Mouse (Mus musculus) liver, embryonic 15.5 days (tissue): ENCODE results near the gene Gm21987. TPM values are rescaled to one million over a fixed set of nuclear protein-coding genes. Genes with fewer than 3 reads are reported as not detected.

Experiments
- ATAC-seq: fragments of 200-750 bp; cut with Nextera tagmentation; 2 replicates; pipeline ENCODE4 v1.8.0; 2017; ENCODE audit warnings: moderate number of reproducible peaks, mild to moderate bottlenecking, moderate library complexity; ENCODE audit not compliant: insufficient read depth
- H3K27ac ChIP-seq: fragments of 300-500 bp; sonication (generic); replicated peaks from 2 replicates; pipeline ENCODE4 v1.5.1; 2015; ENCODE audit warnings: mild to moderate bottlenecking, inconsistent platforms
- H3K27me3 ChIP-seq: fragments of 300-500 bp; sonication (generic); 2 replicates; pipeline ENCODE4 v1.6.1; 2015; ENCODE audit warnings: mild to moderate bottlenecking, inconsistent platforms
- H3K36me3 ChIP-seq: fragments of 300-500 bp; sonication (generic); replicated peaks from 2 replicates; pipeline ENCODE4 v1.6.1; 2015; ENCODE audit warnings: moderate library complexity, mild to moderate bottlenecking, inconsistent platforms
- H3K4me1 ChIP-seq: fragments of 300-500 bp; sonication (generic); replicated peaks from 2 replicates; pipeline ENCODE4 v1.6.1; 2015; ENCODE audit warnings: inconsistent platforms
- H3K4me2 ChIP-seq: fragments of 300-500 bp; sonication (generic); 2 replicates; pipeline ENCODE4 v1.6.1; 2015; ENCODE audit warnings: moderate library complexity, mild to moderate bottlenecking, inconsistent platforms
- H3K4me3 ChIP-seq: fragments of 300-500 bp; sonication (generic); replicated peaks from 2 replicates; pipeline ENCODE4 v1.5.1; 2015; ENCODE audit warnings: mild to moderate bottlenecking, inconsistent platforms
- H3K9ac ChIP-seq: fragments of 300-500 bp; sonication (generic); 2 replicates; pipeline ENCODE4 v1.6.1; 2015; ENCODE audit warnings: moderate library complexity, mild to moderate bottlenecking, inconsistent platforms
- H3K9me3 ChIP-seq: fragments of 300-500 bp; sonication (generic); replicated peaks from 2 replicates; pipeline ENCODE4 v1.6.1; 2016; ENCODE audit warnings: inconsistent platforms
- WGBS: fragments of 180-500 bp; shearing (Covaris S2); methylation state at CpG from one replicate; pipeline ENCODE4 v1.1.7; 2015; ENCODE audit warnings: mixed read lengths; ENCODE audit not compliant: insufficient replicate concordance; 5-methylcytosine and 5-hydroxymethylcytosine counted together
- polyA plus RNA-seq: library from polyadenylated mRNA; unstranded; fragments of >200 nt; fragmentation: Nextera tagmentation; extraction: Ambion mirVana; gene quantifications from 2 replicates; pipeline ENCODE4 v1.2.1, GENCODE M21; 2015

The Gm21987 gene
- polyA plus RNA-seq, 1 experiment from 2014 or later: not detected

DNA sequence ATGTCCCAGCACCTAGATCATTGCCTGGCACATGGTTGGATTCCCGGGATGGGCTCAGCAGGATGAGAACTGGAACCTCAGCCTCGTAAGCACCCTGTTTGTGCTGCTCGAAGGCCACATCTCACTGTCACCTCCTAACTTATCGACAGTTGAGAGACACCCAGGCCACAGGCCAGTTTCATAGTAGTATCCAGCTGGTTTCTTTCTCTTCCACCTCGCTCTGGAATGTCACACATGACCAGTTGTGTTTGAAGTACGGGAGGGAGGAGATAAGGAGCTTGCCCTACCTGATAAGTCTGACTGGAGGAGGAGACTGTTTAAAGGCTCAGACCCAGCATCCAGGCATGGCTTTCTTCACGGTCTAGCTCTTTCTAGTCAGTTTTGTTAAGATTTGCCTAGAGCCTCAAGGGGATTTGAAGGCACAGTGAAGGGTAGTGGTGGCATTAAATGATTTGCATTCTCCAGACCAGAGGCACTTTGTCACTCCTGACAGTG lies 3.6 kb downstream of the Gm21987 start:
- peak overlapping the region; percentile 15 for H3K4me3 ChIP-seq
- no peaks in the 10 kb centered on the region for H3K9me3 ChIP-seq
- peak; percentile 55 for ATAC-seq
- peaks cover 56% of the 10 kb centered on the region for H3K4me1 ChIP-seq
- H3K4me2 ChIP-seq: peak overlapping the region; percentile 75
- 26% methylated on average over 7 of the region's 7 CpGs for WGBS
- peaks cover 48% of the 10 kb centered on the region for H3K36me3 ChIP-seq
- H3K27me3 ChIP-seq: no peaks in the 10 kb centered on the region
- H3K27ac ChIP-seq: peak overlapping the region; percentile 77
- H3K9ac ChIP-seq: peak overlapping the region; percentile 16

DNA sequence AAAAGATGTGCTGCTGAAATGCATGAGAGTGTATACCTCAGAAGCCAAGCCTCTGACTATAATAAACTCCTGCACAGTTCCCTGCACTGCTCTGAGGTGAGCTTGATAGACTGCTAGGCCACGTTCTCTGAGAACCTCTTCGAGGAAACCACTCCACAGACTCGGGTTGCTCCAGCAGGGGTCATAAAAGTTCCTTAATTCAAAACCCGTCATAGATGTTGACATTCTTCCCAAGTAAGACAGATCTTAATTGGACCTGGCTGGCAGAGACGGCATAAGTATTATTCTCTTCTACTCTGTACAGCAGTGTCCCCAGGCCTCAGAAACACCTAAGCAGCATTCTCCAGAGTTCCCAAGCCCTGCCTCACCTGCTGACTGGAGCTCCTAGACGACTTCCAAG lies 4.1 kb downstream of the Gm21987 start:
- WGBS: 54% methylated on average over 6 of the region's 6 CpGs
- H3K4me1 ChIP-seq: peaks cover 55% of the 10 kb centered on the region
- H3K36me3 ChIP-seq: peaks cover 51% of the 10 kb centered on the region
- no peak for ATAC-seq
- no peaks in the 10 kb centered on the region for H3K9me3 ChIP-seq
- peak overlapping the region; percentile 75 for H3K4me2 ChIP-seq
- H3K9ac ChIP-seq: peak overlapping the region; percentile 16; the same call in 1 of the 2 replicates
- 0 out of 2 replicates have a peak overlapping the region, but pooled peaks have one; percentile 15 for H3K4me3 ChIP-seq
- no peaks in the 10 kb centered on the region for H3K27me3 ChIP-seq
- peak overlapping the region; percentile 77 for H3K27ac ChIP-seq

- Histone ChIP-seq H3K4me2 (no peak overlapping the region), H3K27me3 (no peaks in the 10 kb centered on the region), H3K36me3 (peaks cover 54% of the 10 kb centered on the region), H3K4me1 (peaks cover 50% of the 10 kb centered on the region), H3K9ac (no peak overlapping the region), H3K9me3 (no peaks in the 10 kb centered on the region), H3K4me3 (no peak overlapping the region), H3K27ac (peak overlapping the region; percentile 14; the same call in 1 of the 2 replicates)
- WGBS: 87% methylated on average over 7 of the region's 7 CpGs
- no peak for ATAC-seq
Measured at GRCm38 (mm10) chr16:38352031-38352430, 5.2 kb downstream of the Gm21987 start.

GRCm38 (mm10) chr16:38352851-38353250 lies 6.0 kb downstream of the Gm21987 start:
- Histone ChIP-seq H3K4me3 (no peak overlapping the region), H3K36me3 (peaks cover 54% of the 10 kb centered on the region), H3K27me3 (no peaks in the 10 kb centered on the region), H3K4me2 (no peak overlapping the region), H3K4me1 (peaks cover 46% of the 10 kb centered on the region), H3K9me3 (no peaks in the 10 kb centered on the region), H3K27ac (no peak overlapping the region), H3K9ac (no peak overlapping the region)
- no peak for ATAC-seq

DNA sequence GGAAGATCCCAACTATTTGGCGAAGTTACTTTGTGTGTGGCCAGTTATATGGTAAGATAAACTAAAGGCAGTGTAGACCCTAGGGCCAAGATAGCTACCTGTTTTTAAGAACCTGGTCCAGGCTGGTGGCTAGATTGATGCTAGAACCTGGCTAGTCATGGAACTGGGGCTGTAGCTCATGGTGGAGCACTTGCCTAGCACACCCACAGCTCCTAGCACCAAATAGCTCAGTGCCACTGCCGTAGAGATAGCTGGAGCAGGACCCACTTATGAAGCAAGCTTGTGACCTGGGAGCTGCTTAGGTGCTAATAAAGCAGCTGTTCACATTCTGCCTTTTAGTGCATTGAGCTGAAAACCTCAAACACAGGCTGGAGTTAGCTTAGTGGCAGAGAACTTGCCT lies 6.8 kb downstream of the Gm21987 start:
- WGBS: 68% methylated on average over 2 of the region's 2 CpGs
- Histone ChIP-seq H3K27ac (0 out of 2 replicates have a peak overlapping the region, but pooled peaks have one; percentile 38), H3K9ac (no peak overlapping the region), H3K36me3 (peaks cover 54% of the 10 kb centered on the region), H3K4me3 (no peak overlapping the region), H3K4me2 (no peak overlapping the region), H3K27me3 (no peaks in the 10 kb centered on the region), H3K9me3 (no peaks in the 10 kb centered on the region), H3K4me1 (peaks cover 40% of the 10 kb centered on the region)
- no peak for ATAC-seq

- no peak overlapping the region for H3K4me2 ChIP-seq
- no peaks in the 10 kb centered on the region for H3K27me3 ChIP-seq
- H3K4me3 ChIP-seq: no peak overlapping the region
- no peak overlapping the region for H3K27ac ChIP-seq
- WGBS: 37% methylated on average over 5 of the region's 5 CpGs
- H3K36me3 ChIP-seq: peaks cover 50% of the 10 kb centered on the region
- H3K9me3 ChIP-seq: no peaks in the 10 kb centered on the region
- no peak for ATAC-seq
- peaks cover 34% of the 10 kb centered on the region for H3K4me1 ChIP-seq
- no peak overlapping the region for H3K9ac ChIP-seq
Measured at GRCm38 (mm10) chr16:38354185-38354913, 7.5 kb downstream of the Gm21987 start.

DNA sequence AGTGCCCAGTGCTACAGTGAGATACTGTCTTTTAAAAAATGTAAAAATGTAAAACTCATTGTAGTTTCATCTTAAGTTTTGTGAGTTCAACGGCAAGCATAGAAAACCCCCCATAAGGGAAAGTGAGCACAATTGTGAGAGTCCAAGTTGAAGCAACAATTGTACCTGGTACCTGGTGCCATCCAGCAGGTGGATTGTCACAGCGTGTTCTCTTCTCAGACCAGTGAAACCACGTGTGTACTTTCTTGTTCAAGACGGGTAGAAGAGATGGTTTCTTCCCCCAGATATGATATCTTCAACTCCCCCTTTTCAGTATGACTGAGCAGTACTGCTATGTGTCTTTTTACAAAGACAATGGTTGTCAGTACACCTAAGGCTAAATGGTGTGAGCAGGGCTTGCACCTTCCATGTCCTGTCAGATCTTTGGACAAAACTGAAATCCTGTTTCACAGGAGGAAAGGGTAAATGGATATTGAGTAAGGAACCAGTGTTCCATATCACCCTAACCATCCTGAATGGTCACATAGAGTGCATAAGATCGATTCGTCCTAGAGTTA lies 11.5 kb downstream of the Gm21987 start:
- Histone ChIP-seq H3K27me3 (no peaks in the 10 kb centered on the region), H3K9me3 (no peaks in the 10 kb centered on the region), H3K4me3 (no peak overlapping the region), H3K4me1 (peaks cover 30% of the 10 kb centered on the region), H3K27ac (no peak overlapping the region), H3K4me2 (no peak overlapping the region), H3K36me3 (peaks cover 15% of the 10 kb centered on the region), H3K9ac (no peak overlapping the region)
- 62% methylated on average over 6 of the region's 6 CpGs for WGBS
- ATAC-seq: no peak

- no peak overlapping the region for H3K4me3 ChIP-seq
- H3K27ac ChIP-seq: no peak overlapping the region
- no peak overlapping the region for H3K4me2 ChIP-seq
- H3K36me3 ChIP-seq: 0 out of 2 replicates have a peak, but pooled peaks cover 9% of the 10 kb centered on the region
- 80% methylated on average over 2 of the region's 2 CpGs for WGBS
- H3K4me1 ChIP-seq: peaks cover 34% of the 10 kb centered on the region
- no peak overlapping the region for H3K9ac ChIP-seq
- no peak for ATAC-seq
- H3K27me3 ChIP-seq: no peaks in the 10 kb centered on the region
- no peaks in the 10 kb centered on the region for H3K9me3 ChIP-seq
Measured at GRCm38 (mm10) chr16:38359241-38359640, 12.4 kb downstream of the Gm21987 start.

DNA sequence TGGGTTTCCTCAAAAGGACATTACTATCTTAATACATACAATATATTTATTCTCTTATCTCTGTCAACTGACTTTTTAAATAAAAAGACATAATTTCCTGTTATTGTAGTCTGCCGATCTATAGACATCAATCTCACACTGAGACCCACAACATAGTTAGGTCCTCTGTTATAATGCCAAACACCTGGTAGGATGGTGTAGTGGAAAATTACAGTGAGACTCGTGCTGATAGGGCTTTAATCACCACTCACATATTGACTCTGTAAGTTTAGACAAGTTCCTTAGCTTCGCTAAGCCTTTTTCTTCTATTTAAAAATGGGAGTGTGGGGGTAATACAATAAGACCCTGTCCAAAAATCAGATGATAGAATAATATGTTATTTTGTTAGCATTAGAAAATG lies 13.0 kb downstream of the Gm21987 start:
- no peaks in the 10 kb centered on the region for H3K27me3 ChIP-seq
- H3K4me1 ChIP-seq: peaks cover 36% of the 10 kb centered on the region
- 41% methylated on average over 3 of the region's 3 CpGs for WGBS
- H3K9me3 ChIP-seq: no peaks in the 10 kb centered on the region
- H3K9ac ChIP-seq: no peak overlapping the region
- no peak overlapping the region for H3K4me2 ChIP-seq
- H3K36me3 ChIP-seq: 0 out of 2 replicates have a peak, but pooled peaks cover 6% of the 10 kb centered on the region
- ATAC-seq: no peak
- H3K4me3 ChIP-seq: no peak overlapping the region
- H3K27ac ChIP-seq: no peak overlapping the region

GRCm38 (mm10) chr16:38360317-38360716 lies 13.5 kb downstream of the Gm21987 start:
- H3K4me3 ChIP-seq: no peak overlapping the region
- H3K9me3 ChIP-seq: no peaks in the 10 kb centered on the region
- H3K27me3 ChIP-seq: no peaks in the 10 kb centered on the region
- no peak for ATAC-seq
- no peak overlapping the region for H3K4me2 ChIP-seq
- no peak overlapping the region for H3K27ac ChIP-seq
- H3K9ac ChIP-seq: no peak overlapping the region
- H3K4me1 ChIP-seq: peaks cover 38% of the 10 kb centered on the region
- 0 out of 2 replicates have a peak, but pooled peaks cover 6% of the 10 kb centered on the region for H3K36me3 ChIP-seq
- 51% methylated on average over 2 of the region's 2 CpGs for WGBS

DNA sequence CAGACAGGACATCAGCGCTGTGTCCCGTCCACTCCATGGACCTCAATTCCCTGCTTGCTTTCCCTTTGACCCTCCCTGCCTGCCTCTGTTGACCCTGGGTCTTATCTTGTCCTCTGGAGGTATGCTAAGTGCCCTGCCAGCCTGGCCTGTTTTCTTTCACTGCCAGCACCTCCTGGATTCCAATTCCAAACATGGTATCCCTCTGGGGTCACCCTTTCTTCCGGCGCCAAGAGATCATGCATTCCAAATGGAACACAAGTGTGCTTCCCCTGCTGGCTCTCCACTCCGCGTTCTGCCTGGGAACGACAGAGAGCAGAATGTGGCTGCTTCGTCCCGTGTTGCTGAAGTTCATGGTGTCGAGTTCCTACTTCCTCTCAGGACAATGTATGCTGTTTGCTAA lies 15.1 kb downstream of the Gm21987 start, which contains the start of gene Popdc2:
TSS of gene Popdc2 (plus strand) at position 277 of the 400 bp plus-strand sequence.
- no peak within 1 kb of the TSS for H3K4me3 ChIP-seq
- peak within 1 kb of the TSS; percentile 13; the same call in 1 of the 2 replicates for H3K4me2 ChIP-seq
- H3K27ac ChIP-seq: peak within 1 kb of the TSS; percentile 20; the same call in 1 of the 2 replicates
- H3K36me3 ChIP-seq: no peaks in the 10 kb centered on the region
- peaks cover 49% of the 10 kb centered on the region for H3K4me1 ChIP-seq
- no peak within 1 kb of the TSS for H3K9ac ChIP-seq
- 53% methylated on average over 10 of the region's 10 CpGs for WGBS
- H3K9me3 ChIP-seq: no peaks in the 10 kb centered on the region
- H3K27me3 ChIP-seq: no peaks in the 10 kb centered on the region
- no peak for ATAC-seq
